Mouse (Mus musculus): ENCODE results near the gene Kmt2e. TPM values are rescaled to one million over a fixed set of nuclear protein-coding genes. Genes with fewer than 3 reads are reported as not detected.

Kmt2e gene
- polyA plus RNA-seq, 1 experiment from 2014 or later = 51.9 TPM

GRCm38 (mm10) chr5:23464247-23464646 is 30.0 kb downstream of the Kmt2e start:
- H3K36me3 ChIP-seq (ENCODE audit: control insufficient read depth, insufficient read depth, low read length) = peaks cover 2% of the 10 kb centered on the region; the same call in 1 of the 2 replicates
- WGBS = 91% methylated on average over 3 of the region's 3 CpGs
- no peak overlapping the region for H3K4me3 ChIP-seq (ENCODE audit: low read depth, low read length)
- no peak for TF ChIP-seq CTCF (IDR thresholded peaks at IDR 0.05; ENCODE audit: low read depth)
- no peak for TF ChIP-seq EP300 (optimal IDR thresholded peaks at IDR 0.05)
- no peak overlapping the region for H3K27ac ChIP-seq (replicated peaks)
- no peaks in the 10 kb centered on the region for H3K27me3 ChIP-seq (ENCODE audit: control insufficient read depth, insufficient read depth, low read length)
- ATAC-seq (ENCODE audit: low FRiP score, low TSS enrichment) (no peak), DNase-seq (ENCODE audit: low spot score) (no peak)
- no peaks in the 10 kb centered on the region for H3K4me1 ChIP-seq (replicated peaks; ENCODE audit: control insufficient read depth, insufficient read depth)
- H3K9me3 ChIP-seq (ENCODE audit: control insufficient read depth, low read length) = no peaks in the 10 kb centered on the region
- no peak overlapping the region for H3K9ac ChIP-seq (ENCODE audit: low read length)
- H3K4me2 ChIP-seq (replicated peaks; ENCODE audit: low read depth) = no peak overlapping the region

DNA sequence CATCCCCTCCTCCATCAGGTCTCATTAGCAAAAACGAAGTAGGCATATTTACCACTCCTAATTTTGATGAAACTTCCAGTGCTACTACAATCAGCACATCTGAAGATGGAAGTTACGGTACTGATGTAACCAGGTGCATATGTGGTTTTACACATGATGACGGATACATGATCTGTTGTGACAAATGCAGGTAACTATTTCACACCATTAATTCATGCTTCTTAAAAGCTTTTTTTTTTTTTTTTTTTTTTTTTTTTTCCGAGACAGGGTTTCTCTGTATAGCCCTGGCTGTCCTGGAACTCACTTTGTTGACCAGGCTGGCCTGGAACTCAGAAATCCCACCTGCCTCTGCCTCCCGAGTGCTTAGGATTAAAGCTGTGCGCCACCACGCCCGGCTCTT is 30.5 kb downstream of the Kmt2e start:
- DNase-seq (ENCODE audit: low spot score) (no peak), ATAC-seq (ENCODE audit: low FRiP score, low TSS enrichment) (no peak)
- TF ChIP-seq CTCF (IDR thresholded peaks at IDR 0.05; ENCODE audit: low read depth) (no peak), EP300 (optimal IDR thresholded peaks at IDR 0.05) (no peak)
- Histone ChIP-seq H3K4me1 (replicated peaks; ENCODE audit: control insufficient read depth, insufficient read depth) (no peaks in the 10 kb centered on the region), H3K4me2 (replicated peaks; ENCODE audit: low read depth) (no peak overlapping the region), H3K36me3 (ENCODE audit: control insufficient read depth, insufficient read depth, low read length) (peaks cover 2% of the 10 kb centered on the region; the same call in 1 of the 2 replicates), H3K27me3 (ENCODE audit: control insufficient read depth, insufficient read depth, low read length) (no peaks in the 10 kb centered on the region), H3K4me3 (ENCODE audit: low read depth, low read length) (no peak overlapping the region), H3K9ac (ENCODE audit: low read length) (no peak overlapping the region), H3K27ac (replicated peaks) (no peak overlapping the region), H3K9me3 (ENCODE audit: control insufficient read depth, low read length) (no peaks in the 10 kb centered on the region)
- 86% methylated on average over 8 of the region's 8 CpGs for WGBS

- no peak overlapping the region for H3K4me3 ChIP-seq (ENCODE audit: low read depth, low read length)
- no peak overlapping the region for H3K27ac ChIP-seq (replicated peaks)
- no peak overlapping the region for H3K9ac ChIP-seq (ENCODE audit: low read length)
- no peaks in the 10 kb centered on the region for H3K9me3 ChIP-seq (ENCODE audit: control insufficient read depth, low read length)
- TF ChIP-seq EP300 (optimal IDR thresholded peaks at IDR 0.05) = no peak
- no peak for TF ChIP-seq CTCF (IDR thresholded peaks at IDR 0.05; ENCODE audit: low read depth)
- H3K4me2 ChIP-seq (replicated peaks; ENCODE audit: low read depth) = no peak overlapping the region
- H3K27me3 ChIP-seq (ENCODE audit: control insufficient read depth, insufficient read depth, low read length) = no peaks in the 10 kb centered on the region
- H3K36me3 ChIP-seq (ENCODE audit: control insufficient read depth, insufficient read depth, low read length) = peaks cover 2% of the 10 kb centered on the region; the same call in 1 of the 2 replicates
- no peaks in the 10 kb centered on the region for H3K4me1 ChIP-seq (replicated peaks; ENCODE audit: control insufficient read depth, insufficient read depth)
- WGBS = 86% methylated on average over 4 of the region's 4 CpGs
- no peak for DNase-seq (ENCODE audit: low spot score)
- no peak for ATAC-seq (ENCODE audit: low FRiP score, low TSS enrichment)
Measured at GRCm38 (mm10) chr5:23466546-23466945, 32.3 kb downstream of the Kmt2e start.

DNA sequence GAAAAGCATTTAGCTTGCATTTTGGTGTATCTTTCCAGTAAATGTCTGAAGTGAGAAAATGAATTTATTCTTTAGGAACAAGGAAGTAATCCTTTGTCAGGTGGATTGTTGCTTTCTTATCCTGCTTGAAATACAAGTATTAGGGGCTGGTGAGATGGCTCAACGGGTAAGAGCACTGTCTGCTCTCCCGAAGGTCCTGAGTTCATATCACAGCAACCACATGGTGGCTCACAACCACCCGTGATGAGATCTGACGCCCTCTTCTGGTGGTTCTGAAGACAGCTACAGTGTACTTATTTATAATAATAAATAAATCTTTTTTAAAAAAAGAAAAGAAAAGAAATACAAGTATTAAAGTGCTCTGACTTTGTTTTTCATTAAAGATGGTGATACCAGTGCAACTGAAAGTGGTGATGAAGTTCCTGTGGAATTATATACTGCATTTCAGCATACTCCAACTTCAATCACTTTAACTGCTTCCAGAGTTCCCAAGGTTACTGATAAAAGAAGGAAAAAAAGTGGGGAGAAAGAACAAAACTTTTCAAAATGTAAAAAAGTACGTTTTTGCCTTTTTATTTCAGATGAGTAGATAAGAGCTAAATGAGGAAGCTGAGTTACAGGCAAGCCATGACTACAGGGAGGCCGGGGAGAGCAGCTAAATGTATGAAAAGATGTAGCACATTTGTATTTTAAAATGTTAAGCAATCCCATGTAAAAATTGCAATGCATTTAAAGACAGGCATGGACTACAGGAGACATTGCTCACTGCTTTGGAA is 39.0 kb downstream of the Kmt2e start:
- TF ChIP-seq EP300 (optimal IDR thresholded peaks at IDR 0.05) (no peak), CTCF (IDR thresholded peaks at IDR 0.05; ENCODE audit: low read depth) (peak; percentile 56)
- peaks cover 17% of the 10 kb centered on the region; the same call in 1 of the 2 replicates for H3K36me3 ChIP-seq (ENCODE audit: control insufficient read depth, insufficient read depth, low read length)
- H3K4me3 ChIP-seq (ENCODE audit: low read depth, low read length) = no peak overlapping the region
- no peaks in the 10 kb centered on the region for H3K4me1 ChIP-seq (replicated peaks; ENCODE audit: control insufficient read depth, insufficient read depth)
- H3K27ac ChIP-seq (replicated peaks) = no peak overlapping the region
- ATAC-seq (ENCODE audit: low FRiP score, low TSS enrichment) = no peak
- no peak overlapping the region for H3K4me2 ChIP-seq (replicated peaks; ENCODE audit: low read depth)
- H3K9me3 ChIP-seq (ENCODE audit: control insufficient read depth, low read length) = no peaks in the 10 kb centered on the region
- WGBS = 68% methylated on average over 6 of the region's 6 CpGs
- H3K27me3 ChIP-seq (ENCODE audit: control insufficient read depth, insufficient read depth, low read length) = no peaks in the 10 kb centered on the region
- H3K9ac ChIP-seq (ENCODE audit: low read length) = no peak overlapping the region
- no peak for DNase-seq (ENCODE audit: low spot score)

DNA sequence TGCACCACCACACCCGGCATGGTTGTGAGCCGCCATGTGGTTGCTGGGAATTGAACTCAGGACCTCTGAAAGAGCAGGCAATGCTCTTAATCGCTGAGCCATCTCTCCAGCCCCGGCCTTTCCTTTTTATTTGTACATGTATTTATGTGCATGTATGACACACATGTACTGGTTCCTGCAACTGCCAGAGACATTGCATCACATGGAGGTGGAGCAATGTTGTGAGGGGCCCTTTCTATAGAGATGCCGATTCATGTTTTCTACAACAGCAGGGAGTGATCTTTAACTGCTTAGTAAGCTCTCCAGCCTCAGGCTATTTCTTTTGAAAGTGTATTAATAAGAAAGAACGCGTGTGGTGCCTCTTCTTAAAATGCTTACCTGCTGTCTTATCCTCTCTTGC is 49.6 kb downstream of the Kmt2e start:
- Histone ChIP-seq H3K27me3 (ENCODE audit: control insufficient read depth, insufficient read depth, low read length) (no peaks in the 10 kb centered on the region), H3K9me3 (ENCODE audit: control insufficient read depth, low read length) (no peaks in the 10 kb centered on the region), H3K9ac (ENCODE audit: low read length) (no peak overlapping the region), H3K4me2 (replicated peaks; ENCODE audit: low read depth) (no peak overlapping the region), H3K36me3 (ENCODE audit: control insufficient read depth, insufficient read depth, low read length) (peaks cover 27% of the 10 kb centered on the region), H3K27ac (replicated peaks) (no peak overlapping the region), H3K4me3 (ENCODE audit: low read depth, low read length) (no peak overlapping the region), H3K4me1 (replicated peaks; ENCODE audit: control insufficient read depth, insufficient read depth) (no peaks in the 10 kb centered on the region)
- TF ChIP-seq EP300 (optimal IDR thresholded peaks at IDR 0.05) = no peak
- no peak for TF ChIP-seq CTCF (IDR thresholded peaks at IDR 0.05; ENCODE audit: low read depth)
- DNase-seq (ENCODE audit: low spot score) (no peak), ATAC-seq (ENCODE audit: low FRiP score, low TSS enrichment) (0 out of 2 replicates have a peak, but pooled peaks have one; percentile 40)
- 80% methylated on average over 7 of the region's 7 CpGs for WGBS

DNA sequence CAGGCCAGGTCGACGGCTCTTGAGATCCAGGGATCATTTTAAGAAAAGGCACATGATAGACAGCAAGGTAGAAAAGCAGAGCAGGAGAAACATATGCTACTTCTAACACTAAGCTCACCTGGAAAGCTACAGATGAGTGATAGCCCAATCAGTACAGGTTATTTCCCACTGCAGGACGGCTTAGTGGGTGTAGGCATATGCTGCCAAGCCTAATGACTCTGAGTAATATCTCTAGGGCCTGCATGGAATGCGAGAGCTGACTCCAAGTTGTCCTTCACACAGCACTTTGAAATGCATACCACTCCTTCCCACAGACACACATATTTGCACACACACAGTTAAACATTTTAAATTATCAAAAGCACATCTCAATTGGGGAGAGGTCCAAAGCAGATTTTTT is 55.0 kb downstream of the Kmt2e start:
- 73% methylated on average over 4 of the region's 4 CpGs for WGBS
- DNase-seq (ENCODE audit: low spot score) = no peak
- no peaks in the 10 kb centered on the region for H3K9me3 ChIP-seq (ENCODE audit: control insufficient read depth, low read length)
- peaks cover 33% of the 10 kb centered on the region for H3K36me3 ChIP-seq (ENCODE audit: control insufficient read depth, insufficient read depth, low read length)
- H3K4me3 ChIP-seq (ENCODE audit: low read depth, low read length) = no peak overlapping the region
- ATAC-seq (ENCODE audit: low FRiP score, low TSS enrichment) = no peak
- no peak overlapping the region for H3K9ac ChIP-seq (ENCODE audit: low read length)
- no peak overlapping the region for H3K4me2 ChIP-seq (replicated peaks; ENCODE audit: low read depth)
- no peak overlapping the region for H3K27ac ChIP-seq (replicated peaks)
- H3K4me1 ChIP-seq (replicated peaks; ENCODE audit: control insufficient read depth, insufficient read depth) = no peaks in the 10 kb centered on the region
- no peak for TF ChIP-seq CTCF (IDR thresholded peaks at IDR 0.05; ENCODE audit: low read depth)
- TF ChIP-seq EP300 (optimal IDR thresholded peaks at IDR 0.05) = no peak
- no peaks in the 10 kb centered on the region for H3K27me3 ChIP-seq (ENCODE audit: control insufficient read depth, insufficient read depth, low read length)
